Mouse (Mus musculus): Measurements from ENCODE around the gene 1700019A02Rik.

1700019A02Rik gene

GRCm38 (mm10) chr1:53187536-53187935, at the start of gene 1700019A02Rik:
TSS of gene 1700019A02Rik (minus strand) at chr1:53187636.
- no peak for DNase-seq (ENCODE audit: low spot score in 2 of 2)

GRCm38 (mm10) chr1:53226063-53226462, 38.6 kb upstream of the 1700019A02Rik start:
- no peak for DNase-seq (ENCODE audit: low spot score in 2 of 2)

- no peak for DNase-seq (ENCODE audit: low spot score in 2 of 2)
Observed at GRCm38 (mm10) chr1:53225616-53226015, 38.2 kb upstream of the 1700019A02Rik start.

GRCm38 (mm10) chr1:53224775-53225174, 37.3 kb upstream of the 1700019A02Rik start:
- DNase-seq (ENCODE audit: low spot score in 2 of 2): no peak

GRCm38 (mm10) chr1:53210136-53210535, 22.7 kb upstream of the 1700019A02Rik start:
- DNase-seq (ENCODE audit: low spot score in 2 of 2): no peak

GRCm38 (mm10) chr1:53203902-53204301, 16.5 kb upstream of the 1700019A02Rik start:
- no peak for DNase-seq (ENCODE audit: low spot score in 2 of 2)

- no peak for DNase-seq (ENCODE audit: low spot score in 2 of 2)
Observed at GRCm38 (mm10) chr1:53201630-53202199, 14.3 kb upstream of the 1700019A02Rik start.

GRCm38 (mm10) chr1:53194536-53194935, 7.1 kb upstream of the 1700019A02Rik start:
- no peak for DNase-seq (ENCODE audit: low spot score in 2 of 2)

- DNase-seq (ENCODE audit: low spot score in 2 of 2): no peak
Observed at GRCm38 (mm10) chr1:53191234-53191633, 3.8 kb upstream of the 1700019A02Rik start.

- DNase-seq (ENCODE audit: low spot score in 2 of 2): no peak
Observed at GRCm38 (mm10) chr1:53189620-53190019, 2.2 kb upstream of the 1700019A02Rik start.

- no peak for DNase-seq (ENCODE audit: low spot score in 2 of 2)
Observed at GRCm38 (mm10) chr1:53186301-53186700, 1.1 kb downstream of the 1700019A02Rik start.

- DNase-seq (ENCODE audit: low spot score in 2 of 2): no peak
Observed at GRCm38 (mm10) chr1:53157715-53158114, 29.7 kb downstream of the 1700019A02Rik start.

GRCm38 (mm10) chr1:53123066-53123465, 64.4 kb downstream of the 1700019A02Rik start:
- no peak for DNase-seq (ENCODE audit: low spot score in 2 of 2)

- no peak for DNase-seq (ENCODE audit: low spot score in 2 of 2)
Observed at GRCm38 (mm10) chr1:53110561-53110960, 76.9 kb downstream of the 1700019A02Rik start.

Measured in right cerebral cortex, postnatal 10 days (tissue).